Mouse (Mus musculus): Measurements from ENCODE around the gene Mageb3. TPM values are rescaled to one million over a fixed set of nuclear protein-coding genes. Genes with fewer than 3 reads are reported as not detected.
"Not testable (repeated sequence)": the region's sequence is repeated elsewhere in the genome, so short reads cannot be mapped to it uniquely, and the experiment has no call there.

Mageb3 gene
- total RNA-seq (2021), result under 1 TPM in 1 of 2 experiments, not detected in 1; 0.18 TPM

GRCm38 (mm10) chr2:121955765-121956223 is at the start of gene Mageb3, which contains the start of gene Ctdspl2:
Mageb3 (minus strand) TSS chr2:121956092.
Ctdspl2 (plus strand) TSS chr2:121956001.
- peak; percentile 93 to 95 for DNase-seq (ENCODE audit: low spot score in 2 of 2)
- intact Hi-C loops (cut with DNase I), result loop anchor here (2.0 kb wide), 2 partner anchors 73 to 89 kb away; partner anchors contain the start of genes Casc4 and Eif3j1

GRCm38 (mm10) chr2:121995738-121996137 is 39.8 kb upstream of the Mageb3 start:
- DNase-seq (ENCODE audit: low spot score in 2 of 2), result no peak
- intact Hi-C loops (cut with DNase I), result no loop called here

- no peak for DNase-seq (ENCODE audit: low spot score in 2 of 2)
- intact Hi-C loops (cut with DNase I), result loop anchor here (2.0 kb wide), 2 partner anchors 71 to 91 kb away; partner anchors contain the start of genes Casc4 and Eif3j1
Observed at GRCm38 (mm10) chr2:121957216-121957792, 1.4 kb upstream of the Mageb3 start.

- intact Hi-C loops (cut with DNase I), result loop anchor here (2.0 kb wide), 2 partner anchors 72 to 90 kb away; partner anchors contain the start of genes Casc4 and Eif3j1
- peak; percentile 93 to 96 for DNase-seq (ENCODE audit: low spot score in 2 of 2)
Observed at GRCm38 (mm10) chr2:121956224-121957018, 529 bp upstream of the Mageb3 start.

- intact Hi-C loops (cut with DNase I), result no loop called here
Observed at GRCm38 (mm10) chr2:121954971-121955656, 778 bp downstream of the Mageb3 start.

GRCm38 (mm10) chr2:121943364-121943763 is 12.5 kb downstream of the Mageb3 start:
- intact Hi-C loops (cut with DNase I), result no loop called here

More at GRCm38 (mm10) chr2:121954971-121955656, 778 bp downstream of the Mageb3 start:
- peak in 1 of 2 experiments; percentile 6 for DNase-seq (ENCODE audit: low spot score in 2 of 2)

GRCm38 (mm10) chr2:121937624-121938023 is 18.3 kb downstream of the Mageb3 start:
- DNase-seq (ENCODE audit: low spot score in 2 of 2); intact Hi-C loops (cut with DNase I): not testable (repeated sequence)

More at GRCm38 (mm10) chr2:121943364-121943763, 12.5 kb downstream of the Mageb3 start:
- no peak for DNase-seq (ENCODE audit: low spot score in 2 of 2)

GRCm38 (mm10) chr2:121916047-121916970 is 39.6 kb downstream of the Mageb3 start:
- DNase-seq (ENCODE audit: low spot score in 2 of 2), result peak; percentile 26 to 53
- intact Hi-C loops (cut with DNase I), result no loop called here

GRCm38 (mm10) chr2:121909975-121910374 is 45.9 kb downstream of the Mageb3 start:
- DNase-seq (ENCODE audit: low spot score in 2 of 2), result no peak
- intact Hi-C loops (cut with DNase I), result no loop called here

Other genes with a start within 250 kb of the Mageb3 start
- gene Frmd5, start 149.0 kb downstream of the Mageb3 start, total RNA-seq (2021), result 10 to 100 TPM; 46.4 to 51.6 TPM
- gene Casc4, start 89.1 kb downstream of the Mageb3 start, total RNA-seq (2021), result 100 to 1,000 TPM; 113 to 119 TPM
- gene Ctdspl2, start 91 bp downstream of the Mageb3 start, total RNA-seq (2021), result 10 to 100 TPM; 35.9 to 38.3 TPM
- gene Eif3j1, start 72.5 kb upstream of the Mageb3 start, total RNA-seq (2021), result 10 to 100 TPM; 19.3 to 20.5 TPM
- gene Spg11, start 162.3 kb upstream of the Mageb3 start, total RNA-seq (2021), result 10 to 100 TPM; 14.9 to 16.6 TPM
- 100 to 1,000 TPM; 104 to 107 TPM for gene B2m, start 191.6 kb upstream of the Mageb3 start, total RNA-seq (2021)
- gene Trim69, start 204.6 kb upstream of the Mageb3 start, total RNA-seq (2021), result not detected
- not detected for gene Patl2, start 230.1 kb upstream of the Mageb3 start, total RNA-seq (2021)
- not detected for gene Terb2, start 230.2 kb upstream of the Mageb3 start, total RNA-seq (2021)